Comparison of ENCODE assay signal across 9 mouse cellular contexts in the genomic region with DNA sequence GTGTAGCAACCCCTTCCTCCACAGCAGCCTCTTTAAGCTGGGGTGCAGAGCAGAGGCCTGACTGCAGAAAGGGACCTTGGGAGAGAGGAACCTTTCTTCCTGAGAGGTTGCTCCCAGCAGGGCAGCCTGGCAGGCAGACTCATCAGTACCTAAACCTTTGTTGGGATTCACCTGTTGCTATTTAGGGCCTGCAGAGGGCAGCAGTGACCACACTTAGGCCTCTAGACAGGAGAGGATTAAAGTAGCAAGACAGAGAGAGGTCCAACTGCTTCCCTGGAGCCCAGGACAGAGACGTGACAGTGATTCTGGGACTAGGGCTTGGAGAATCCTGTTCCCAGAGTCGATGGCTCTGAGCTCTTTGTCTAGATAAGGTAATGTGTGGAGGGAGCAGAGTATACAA. TPM values are rescaled to one million over a fixed set of nuclear protein-coding genes. Genes with fewer than 3 reads are reported as not detected.
A peak's percentile ranks its signal among the peaks of the same experiment; 100 is the strongest.
DNase-seq lines count a peak whose midpoint lies in the region; ATAC-seq and TF ChIP-seq lines count a peak whose summit lies in the region.
"Had no signal": no experiment of that assay in that cellular context is flagged by ENCODE, and none has a peak within 500 bp of the region (broad histone marks: within the 10 kb centered on the region; RNA-seq: fewer than 3 reads in every experiment).

No protein-coding gene starts in this region.

- no peak overlapping the region for H3K9ac ChIP-seq in intestine, embryonic 15.5 days

- H3K27me3 ChIP-seq in intestine, embryonic 15.5 days (replicated peaks): no peaks in the 10 kb centered on the region
- H3K27me3 ChIP-seq: megakaryocyte, embryonic 14.5 days had no signal

- H3K27ac ChIP-seq in embryonic fibroblast, embryonic 13.5 days (ENCODE audit: insufficient read depth, low read length): no peak overlapping the region
- no peak overlapping the region for H3K27ac ChIP-seq in intestine, embryonic 15.5 days

- H3K9me3 ChIP-seq in intestine, embryonic 15.5 days: no peaks in the 10 kb centered on the region
- H3K9me3 ChIP-seq: megakaryocyte, embryonic 14.5 days had no signal

- TF ChIP-seq CTCF in embryonic fibroblast, embryonic 13.5 days (IDR thresholded peaks at IDR 0.05; ENCODE audit: borderline replicate concordance, insufficient read depth, low read length): peak; percentile 76
- peak; percentile 87 for TF ChIP-seq CTCF in lung, adult 2 months (IDR thresholded peaks at IDR 0.05; ENCODE audit: insufficient read depth, low read length)

- peak; percentile 79 for DNase-seq in A20 (ENCODE audit: low read depth, low spot score)
- DNase-seq in CD4-positive, CD25-positive, alpha-beta regulatory T cell, adult 2 months (ENCODE audit: low read depth, low spot score): peak; percentile 91
- peak; percentile 90 for DNase-seq in brain, adult 2 months (ENCODE audit: low read depth, low spot score)
- peak; percentile 64 for DNase-seq in lung, adult 2 months
- DNase-seq in retina, embryonic 14.5 days (ENCODE audit: low spot score): peak; percentile 87
- DNase-seq in urinary bladder, postnatal 10 days (ENCODE audit: low spot score): no peak

- no peaks in the 10 kb centered on the region for H3K36me3 ChIP-seq in intestine, embryonic 15.5 days

- H3K4me1 ChIP-seq in embryonic fibroblast, embryonic 13.5 days (ENCODE audit: control insufficient read depth, insufficient read depth, low read length): no peaks in the 10 kb centered on the region
- no peaks in the 10 kb centered on the region for H3K4me1 ChIP-seq in intestine, embryonic 15.5 days (replicated peaks)
- no peaks in the 10 kb centered on the region for H3K4me1 ChIP-seq in lung, adult 2 months (ENCODE audit: control insufficient read depth, insufficient read depth, low read length)

- WGBS in intestine, embryonic 15.5 days: 5% methylated on average over 2 of the region's 2 CpGs
- WGBS in lung, adult 2 months: 3% methylated on average over 2 of the region's 2 CpGs

- TF ChIP-seq POLR2A in embryonic fibroblast, embryonic 13.5 days (IDR thresholded peaks at IDR 0.05; ENCODE audit: low read depth, low read length): no peak
- TF ChIP-seq POLR2A in lung, adult 2 months (IDR thresholded peaks at IDR 0.05; ENCODE audit: borderline replicate concordance, extremely low read depth, low read depth, low read length): no peak

- ATAC-seq in intestine, embryonic 15.5 days: peak; percentile 77

- H3K4me3 ChIP-seq in embryonic fibroblast, embryonic 13.5 days (ENCODE audit: insufficient read depth, low read length): no peak overlapping the region
- no peak overlapping the region for H3K4me3 ChIP-seq in intestine, embryonic 15.5 days (replicated peaks)
- no peak overlapping the region for H3K4me3 ChIP-seq in lung, adult 2 months (replicated peaks; ENCODE audit: extremely low read depth, low read depth, low read length)
- H3K4me3 ChIP-seq: megakaryocyte, embryonic 14.5 days had no signal

- no peak overlapping the region for H3K4me2 ChIP-seq in intestine, embryonic 15.5 days (replicated peaks)

RNA-seq across cellular contexts. Expression of gene P2rx1, which starts 7.5 kb away (rescaled TPM):
- not detected in 2 replicates for polyA plus RNA-seq in embryonic fibroblast, embryonic 13.5 days (2011; ENCODE audit: insufficient read length, low read depth, missing spikeins)
- 14.3 and 27.7 TPM in 2 replicates for polyA plus RNA-seq in intestine, embryonic 15.5 days (2015; fragmentation: Nextera tagmentation; extraction: Ambion mirVana)
- 3.2 and 4.4 TPM in 2 replicates for polyA plus RNA-seq in lung, adult 2 months (2012; rRNA removed)

RNA-seq across cellular contexts. Expression of gene Camkk1, which starts 12.4 kb away (rescaled TPM):
- polyA plus RNA-seq in embryonic fibroblast, embryonic 13.5 days (2011; ENCODE audit: insufficient read length, low read depth, missing spikeins): 4.2 and 6.7 TPM in 2 replicates
- 8.5 and 8.6 TPM in 2 replicates for polyA plus RNA-seq in intestine, embryonic 15.5 days (2015; fragmentation: Nextera tagmentation; extraction: Ambion mirVana)
- 8.7 and 9.3 TPM in 2 replicates for polyA plus RNA-seq in lung, adult 2 months (2012; rRNA removed)

RNA-seq across cellular contexts. Expression of gene Ncbp3, which starts 41.2 kb away (rescaled TPM):
- 10.2 and 11.1 TPM in 2 replicates for polyA plus RNA-seq in embryonic fibroblast, embryonic 13.5 days (2011; ENCODE audit: insufficient read length, low read depth, missing spikeins)
- polyA plus RNA-seq in intestine, embryonic 15.5 days (2015; fragmentation: Nextera tagmentation; extraction: Ambion mirVana): 9.3 and 9.7 TPM in 2 replicates
- polyA plus RNA-seq in lung, adult 2 months (2012; rRNA removed): 1.7 and 3.6 TPM in 2 replicates

RNA-seq across cellular contexts. Expression of gene Atp2a3, which starts 45.4 kb away (rescaled TPM):
- 0.30 TPM in 1 of 2 replicates, not detected in the other for polyA plus RNA-seq in embryonic fibroblast, embryonic 13.5 days (2011; ENCODE audit: insufficient read length, low read depth, missing spikeins)
- 23.5 and 25.5 TPM in 2 replicates for polyA plus RNA-seq in intestine, embryonic 15.5 days (2015; fragmentation: Nextera tagmentation; extraction: Ambion mirVana)
- 253 and 256 TPM in 2 replicates for polyA plus RNA-seq in lung, adult 2 months (2012; rRNA removed)
